Mouse (Mus musculus): ENCODE results near the gene Mindy2.
"Not testable (repeated sequence)": the region's sequence is repeated elsewhere in the genome, so short reads cannot be mapped to it uniquely, and the experiment has no call there.

The Mindy2 gene

DNA sequence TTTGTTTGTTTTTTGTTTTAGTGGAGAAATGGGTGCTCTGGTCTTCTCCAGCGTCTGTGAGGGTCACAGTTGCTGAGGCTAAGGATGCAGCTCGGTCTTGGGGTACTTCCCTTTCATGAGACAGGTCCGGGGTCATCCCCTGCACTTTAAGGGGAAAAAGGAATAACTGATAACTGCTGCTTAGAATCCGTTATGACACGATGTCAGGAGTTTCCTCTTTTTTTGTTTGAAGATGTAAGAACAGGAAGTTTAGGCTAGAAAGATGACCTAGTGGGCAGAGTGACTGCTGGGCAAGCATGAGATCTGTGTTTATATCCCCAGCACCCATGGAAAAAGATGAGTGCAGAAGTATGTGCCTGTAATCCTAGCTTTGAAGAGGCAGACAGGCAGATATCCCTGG, 71.8 kb downstream of the Mindy2 start:
- DNase-seq (ENCODE audit: inconsistent age in 2 of 2, low spot score in 1 of 2) = no peak

DNA sequence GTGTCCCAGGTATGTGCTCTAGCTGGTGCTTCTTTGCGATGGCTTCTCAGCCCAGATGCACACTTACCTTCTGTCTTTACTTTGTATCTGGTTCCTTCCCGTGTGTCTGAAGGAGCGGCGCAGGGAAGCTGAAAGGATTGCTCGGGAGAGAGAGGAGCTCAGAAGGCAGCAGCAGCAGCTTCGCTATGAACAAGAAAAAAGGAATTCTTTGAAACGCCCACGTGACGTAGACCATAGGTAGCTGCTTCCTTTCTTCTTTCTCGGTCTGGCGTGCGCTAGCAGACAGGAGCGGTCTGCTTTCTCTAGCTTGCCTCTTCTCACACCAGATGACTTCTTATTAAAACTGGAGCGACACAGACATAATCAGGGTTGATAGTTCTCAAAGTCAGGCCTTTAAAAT, 72.3 kb downstream of the Mindy2 start:
- DNase-seq (ENCODE audit: inconsistent age in 2 of 2, low spot score in 1 of 2) = no peak

DNA sequence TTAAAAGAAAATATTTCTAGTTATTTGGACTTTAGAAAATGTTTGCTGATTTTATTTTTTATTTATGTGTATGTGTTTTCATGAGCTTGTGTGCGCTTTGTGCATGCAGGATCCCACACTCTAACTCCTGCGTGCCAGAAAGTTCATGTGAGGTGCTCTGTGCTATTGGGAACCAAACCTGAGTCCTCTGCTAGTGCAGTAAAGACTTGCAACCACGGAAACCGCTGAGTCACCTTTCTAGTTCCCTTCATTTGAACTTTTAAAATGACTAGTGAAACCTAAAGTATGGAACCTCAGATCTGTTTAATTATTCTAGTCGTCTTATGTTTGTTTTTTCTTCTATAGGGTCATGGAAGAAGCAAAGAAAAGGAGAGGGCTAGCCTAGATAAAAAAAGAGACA, 76.0 kb downstream of the Mindy2 start:
- no peak for DNase-seq (ENCODE audit: inconsistent age in 2 of 2, low spot score in 1 of 2)

DNA sequence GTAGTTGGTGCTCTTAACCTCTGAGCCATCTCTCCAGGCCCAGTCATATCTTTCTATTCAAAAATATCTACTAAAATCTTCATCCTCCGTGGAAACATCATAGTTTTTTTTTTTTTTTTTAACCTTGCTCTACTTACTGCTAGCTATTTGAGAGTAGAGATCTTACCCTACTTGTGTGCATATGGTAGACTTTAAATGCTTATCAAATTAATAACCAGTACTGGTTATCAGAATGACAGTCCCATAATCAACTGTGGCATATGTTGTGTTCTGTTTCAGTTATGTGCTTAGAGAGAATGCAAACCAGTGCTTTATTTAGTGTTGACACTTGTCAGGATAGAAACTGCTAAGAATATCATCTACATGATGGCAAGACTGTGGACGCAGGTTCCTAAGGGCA, 78.9 kb downstream of the Mindy2 start:
- DNase-seq (ENCODE audit: inconsistent age in 2 of 2, low spot score in 1 of 2) = no peak

DNA sequence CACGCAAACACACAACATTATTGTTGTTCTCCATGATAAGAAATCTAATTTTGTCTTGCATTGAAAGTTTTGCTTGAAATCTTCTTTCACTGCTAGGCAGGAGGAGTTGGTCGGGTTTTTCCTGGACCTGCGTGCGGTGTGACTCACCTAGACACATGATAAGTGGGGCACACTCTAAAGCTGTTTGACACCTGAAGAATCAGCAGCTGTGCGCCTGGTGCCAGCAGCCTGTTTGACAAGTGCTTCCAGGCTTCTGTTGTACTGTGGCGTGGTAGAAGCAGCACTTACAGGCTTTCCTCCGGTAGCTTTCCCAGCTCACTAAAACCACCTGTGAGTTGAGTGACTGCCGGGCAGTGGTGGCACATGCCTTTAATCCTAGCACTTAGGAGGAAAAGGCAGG, 86.6 kb downstream of the Mindy2 start:
- no peak for DNase-seq (ENCODE audit: inconsistent age in 2 of 2, low spot score in 1 of 2)

DNA sequence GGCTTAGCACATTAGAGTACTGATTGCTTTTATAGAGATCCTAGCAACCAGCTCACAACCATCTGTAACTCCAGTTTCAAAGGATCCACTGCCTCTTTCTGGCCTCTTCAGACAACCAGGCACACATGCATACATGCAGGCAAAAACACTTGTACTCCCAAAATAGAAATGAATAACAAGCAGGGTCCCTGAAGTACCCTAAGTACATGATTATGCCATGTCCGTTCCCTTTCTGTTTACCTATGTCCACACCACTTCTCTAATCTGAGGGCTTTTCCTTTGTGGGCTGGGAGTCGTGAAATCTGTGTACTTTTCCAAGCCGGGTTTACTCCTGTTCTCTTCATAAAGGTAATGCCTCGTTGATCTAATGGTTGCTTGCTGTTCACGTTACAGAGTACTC, 89.3 kb downstream of the Mindy2 start:
- no peak for DNase-seq (ENCODE audit: inconsistent age in 2 of 2, low spot score in 1 of 2)

DNA sequence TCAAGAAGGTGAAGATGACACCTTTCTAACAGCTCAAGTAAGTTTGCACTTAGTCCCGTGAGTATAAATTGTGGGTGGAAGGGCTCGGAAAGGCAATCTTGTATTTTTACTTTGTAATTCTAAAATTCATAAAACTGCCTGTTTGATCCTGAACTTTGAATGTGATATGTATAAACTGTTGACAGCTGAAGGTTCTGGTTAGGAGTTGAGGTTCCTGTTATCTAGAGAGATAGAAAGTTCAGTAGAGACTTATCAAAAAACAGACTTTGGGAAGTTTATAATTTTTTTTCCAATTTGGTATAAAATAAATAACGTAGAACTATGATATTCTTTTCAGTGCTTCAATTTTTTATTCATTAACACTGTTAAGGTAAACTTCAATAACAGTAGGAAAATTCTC, 94.1 kb downstream of the Mindy2 start:
- no peak for DNase-seq (ENCODE audit: inconsistent age in 2 of 2, low spot score in 1 of 2)

DNA sequence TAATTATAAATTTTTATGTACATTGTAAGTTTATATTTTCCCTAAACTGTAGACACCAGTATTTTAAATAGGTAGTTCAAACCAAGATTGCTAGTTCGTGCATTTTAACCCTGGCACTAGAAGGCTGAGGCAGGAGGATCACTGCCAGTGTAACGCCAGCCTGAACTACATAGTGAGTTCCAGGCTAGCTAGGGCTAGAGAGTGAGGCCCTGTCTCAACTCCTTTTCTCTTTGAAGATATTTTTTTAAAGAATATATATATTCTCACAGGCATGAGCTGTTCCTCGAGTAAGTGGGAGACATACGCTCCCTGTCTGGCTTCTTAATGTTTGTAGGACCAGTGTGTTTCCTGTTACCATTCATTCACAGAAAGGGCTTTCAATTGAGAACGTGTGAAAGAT, 100.2 kb downstream of the Mindy2 start:
- DNase-seq (ENCODE audit: inconsistent age in 2 of 2, low spot score in 1 of 2) = no peak

DNA sequence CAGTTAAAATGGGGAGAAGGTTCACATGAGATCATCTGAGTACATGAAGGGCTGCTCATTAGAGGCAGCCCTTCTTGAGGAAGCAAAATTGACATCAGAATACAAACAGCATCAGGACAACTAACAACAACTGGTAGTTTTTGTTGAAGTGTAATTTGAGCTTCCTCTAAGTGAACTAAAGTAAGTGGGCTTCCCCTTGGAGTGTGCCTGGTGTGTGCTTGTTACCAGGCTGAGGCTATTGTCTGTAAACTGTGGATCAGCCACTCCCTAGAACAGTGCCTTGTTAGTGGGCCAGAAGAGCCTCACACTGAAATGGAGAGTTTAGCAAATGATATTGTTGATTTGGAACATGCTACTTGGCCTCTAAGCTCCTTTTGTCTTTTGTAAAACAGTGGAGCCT, 101.5 kb downstream of the Mindy2 start:
- DNase-seq (ENCODE audit: inconsistent age in 2 of 2, low spot score in 1 of 2) = no peak

DNA sequence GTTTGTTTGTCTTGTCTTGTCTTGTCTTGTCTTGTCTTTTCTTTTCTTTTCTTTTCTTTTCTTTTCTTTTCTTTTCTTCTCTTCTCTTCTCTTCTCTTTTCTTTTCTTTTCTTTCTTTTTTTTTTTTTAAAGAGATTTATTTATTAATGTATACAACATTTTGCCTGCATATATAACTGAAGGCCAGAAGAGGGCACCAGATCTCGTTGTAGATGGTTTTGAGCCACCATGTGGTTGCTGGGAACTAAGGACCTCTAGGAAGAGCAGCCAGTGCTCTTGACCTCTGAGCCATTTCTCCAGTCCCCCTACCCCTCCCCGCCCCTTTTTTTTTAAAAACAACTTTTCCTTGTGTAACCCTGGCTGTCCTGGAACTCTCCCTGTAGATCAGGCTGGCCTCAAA, 104.7 kb downstream of the Mindy2 start:
- not testable (repeated sequence) for DNase-seq (ENCODE audit: inconsistent age in 2 of 2, low spot score in 1 of 2)

DNA sequence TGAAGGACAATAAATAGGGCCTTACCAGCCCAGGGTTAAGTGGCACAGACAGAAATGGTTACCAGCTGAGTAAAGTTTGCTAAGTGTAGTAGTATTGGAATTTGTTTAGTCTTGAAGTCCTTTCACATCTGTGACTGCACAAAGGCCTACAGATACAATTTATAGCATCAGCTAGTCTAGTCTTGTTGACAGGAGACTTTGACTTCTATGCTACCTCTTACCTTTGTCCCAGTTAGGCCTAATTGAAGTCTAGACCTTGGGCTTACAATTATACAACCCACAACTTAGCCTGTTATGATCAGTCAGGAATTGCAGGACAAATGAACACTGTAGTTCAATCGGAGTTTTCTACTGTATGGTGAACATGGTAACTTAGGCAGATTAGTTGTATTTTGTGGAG, 105.5 kb downstream of the Mindy2 start:
- DNase-seq (ENCODE audit: inconsistent age in 2 of 2, low spot score in 1 of 2) = no peak

Data from adrenal gland, adult (tissue).